8 mouse cellular contexts compared by ENCODE assay signal in the genomic region with DNA sequence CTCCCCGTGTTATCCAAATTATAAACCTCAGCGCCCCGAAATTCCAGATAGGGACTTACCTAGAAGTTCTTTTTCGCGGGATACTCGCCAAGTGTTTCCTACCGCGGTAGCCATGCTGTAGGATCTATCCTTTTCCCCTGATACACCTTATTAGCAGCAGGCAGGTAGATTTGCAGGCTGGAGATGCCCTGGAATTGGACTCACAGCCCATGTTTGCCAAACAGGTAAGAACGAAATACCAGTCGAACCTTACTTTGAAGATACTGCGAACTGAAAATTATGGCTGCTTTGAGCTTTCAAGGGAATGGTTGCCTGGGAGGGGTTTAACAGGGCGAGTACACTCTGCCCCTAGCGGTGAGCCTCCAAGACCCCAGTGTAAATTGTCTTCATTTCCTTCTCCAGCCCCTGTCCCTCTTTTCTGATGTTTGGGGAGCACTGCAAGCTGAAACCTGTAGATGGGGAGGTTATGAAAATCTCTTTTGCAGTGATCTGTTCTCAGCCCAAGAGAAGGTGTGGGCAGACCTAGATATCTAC.
DNase-seq lines count a peak whose midpoint lies in the region; ATAC-seq lines count a peak whose summit lies in the region.

No protein-coding gene starts in this region.

- H3K9ac ChIP-seq in heart, embryonic 15.5 days: no peak overlapping the region
- H3K9ac ChIP-seq in hindbrain, embryonic 16.5 days (ENCODE audit: low read depth, low read length): no peak overlapping the region; the same call in 1 of the 2 replicates

- H3K9me3 ChIP-seq in heart, embryonic 15.5 days (replicated peaks): no peaks in the 10 kb centered on the region
- no peaks in the 10 kb centered on the region for H3K9me3 ChIP-seq in hindbrain, embryonic 16.5 days (ENCODE audit: control insufficient read depth, low read length)

- WGBS in heart, embryonic 15.5 days: 27% methylated on average over 13 of the region's 13 CpGs
- 28% methylated on average over 13 of the region's 13 CpGs for WGBS in hindbrain, embryonic 16.5 days

- no peak for DNase-seq in heart, postnatal 4 days
- peak; percentile 51 for DNase-seq in embryo, embryonic 10 days (ENCODE audit: low spot score)
- DNase-seq in frontal cortex, postnatal 10 days (ENCODE audit: low spot score in 2 of 2): no peak
- DNase-seq in cerebellum, postnatal 4 days (ENCODE audit: low spot score in 2 of 2): no peak

- H3K4me3 ChIP-seq in heart, embryonic 15.5 days: peak overlapping the region; percentile 48
- H3K4me3 ChIP-seq in hindbrain, embryonic 16.5 days (ENCODE audit: low read length): peak overlapping the region; percentile 39

- H3K27me3 ChIP-seq in heart, embryonic 15.5 days: no peaks in the 10 kb centered on the region
- no peaks in the 10 kb centered on the region for H3K27me3 ChIP-seq in hindbrain, embryonic 16.5 days (replicated peaks; ENCODE audit: control insufficient read depth, insufficient read depth, low read length)

- H3K4me2 ChIP-seq in heart, embryonic 15.5 days: peak overlapping the region; percentile 54
- H3K4me2 ChIP-seq in hindbrain, embryonic 16.5 days (ENCODE audit: low read length): peak overlapping the region; percentile 50

- no peaks in the 10 kb centered on the region for H3K36me3 ChIP-seq in heart, embryonic 15.5 days
- H3K36me3 ChIP-seq in hindbrain, embryonic 16.5 days (ENCODE audit: control insufficient read depth, insufficient read depth, low read length): no peaks in the 10 kb centered on the region

- no peaks in the 10 kb centered on the region for H3K4me1 ChIP-seq in heart, embryonic 15.5 days (replicated peaks)
- no peaks in the 10 kb centered on the region for H3K4me1 ChIP-seq in hindbrain, embryonic 16.5 days (ENCODE audit: control insufficient read depth, insufficient read depth, low read depth, low read length)

- H3K27ac ChIP-seq in heart, embryonic 15.5 days: no peak overlapping the region
- no peak overlapping the region for H3K27ac ChIP-seq in hindbrain, embryonic 16.5 days (ENCODE audit: low read depth, low read length)

- no peak for ATAC-seq in heart, embryonic 15.5 days (replicated peaks; ENCODE audit: insufficient number of reproducible peaks, insufficient read depth, low FRiP score, low read depth)
- ATAC-seq in hindbrain, embryonic 16.5 days: no peak
- peak; percentile 57; the same call in 1 of the 2 replicates for ATAC-seq in megakaryocyte progenitor cell, adult 5-6 weeks (replicated peaks; ENCODE audit: poor library complexity)
- no peak for ATAC-seq in CD4-positive, CD25-positive, alpha-beta regulatory T cell, adult 4 months
